Mouse (Mus musculus) intestine, embryonic 14.5 days (tissue): ENCODE measurements around the gene Lrig1. TPM values are rescaled to one million over a fixed set of nuclear protein-coding genes. Genes with fewer than 3 reads are reported as not detected.

Experiments
- ATAC-seq: fragments of 200-750 bp; cut with Nextera tagmentation; replicated peaks from 2 replicates; pipeline ENCODE4 v1.8.0; 2017; ENCODE audit warnings: low read depth, moderate number of reproducible peaks, moderate TSS enrichment, moderate library complexity; ENCODE audit not compliant: low FRiP score, low TSS enrichment
- DNase-seq: peaks from one replicate; pipeline ENCODE4 v3.0.0-alpha.2; 2018; ENCODE audit warnings: low spot score
- H3K27ac ChIP-seq: fragments of 300-500 bp; sonication (generic); 2 replicates; pipeline ENCODE4 v1.5.1; 2014; ENCODE audit warnings: low read depth, mild to moderate bottlenecking, control low read depth
- H3K27me3 ChIP-seq: fragments of 300-500 bp; sonication (generic); replicated peaks from 2 replicates; pipeline ENCODE4 v1.6.1; 2014; ENCODE audit warnings: low read length, control low read depth; ENCODE audit not compliant: control insufficient read depth, insufficient read depth
- H3K36me3 ChIP-seq: fragments of 300-500 bp; sonication (generic); 2 replicates; pipeline ENCODE4 v1.6.1; 2014; ENCODE audit warnings: low read length, control low read depth; ENCODE audit not compliant: control insufficient read depth, insufficient read depth
- H3K4me1 ChIP-seq: fragments of 300-500 bp; sonication (generic); replicated peaks from 2 replicates; pipeline ENCODE4 v1.6.1; 2014; ENCODE audit warnings: low read length, control low read depth, mixed read lengths; ENCODE audit not compliant: control insufficient read depth, insufficient read depth
- H3K4me2 ChIP-seq: fragments of 300-500 bp; sonication (generic); 2 replicates; pipeline ENCODE4 v1.6.1; 2014; ENCODE audit warnings: low read length
- H3K4me3 ChIP-seq: fragments of 300-500 bp; sonication (generic); 2 replicates; pipeline ENCODE4 v1.5.1; 2014; ENCODE audit warnings: low read depth, low read length, control low read depth, mixed read lengths
- H3K9ac ChIP-seq: fragments of 300-500 bp; sonication (generic); 2 replicates; pipeline ENCODE4 v1.6.1; 2014; ENCODE audit warnings: mild to moderate bottlenecking, low read length
- H3K9me3 ChIP-seq: fragments of 300-500 bp; sonication (generic); 2 replicates; pipeline ENCODE4 v1.6.1; 2016; ENCODE audit warnings: low read length, control low read depth; ENCODE audit not compliant: control insufficient read depth
- WGBS: fragments of 180-500 bp; shearing (Covaris S2); extraction: QIAGEN DNeasy Blood & Tissue Kit; methylation state at CpG from one replicate; pipeline ENCODE4 v1.1.7; 2014; 5-methylcytosine and 5-hydroxymethylcytosine counted together
- polyA plus RNA-seq: library from polyadenylated mRNA; unstranded; fragments of >200 nt; fragmentation: Nextera tagmentation; extraction: Ambion mirVana; gene quantifications from 2 replicates; pipeline ENCODE4 v1.2.1, GENCODE M21; 2014

Gene Lrig1
- polyA plus RNA-seq, 1 experiment from 2014 or later, result 32.8 TPM

DNA sequence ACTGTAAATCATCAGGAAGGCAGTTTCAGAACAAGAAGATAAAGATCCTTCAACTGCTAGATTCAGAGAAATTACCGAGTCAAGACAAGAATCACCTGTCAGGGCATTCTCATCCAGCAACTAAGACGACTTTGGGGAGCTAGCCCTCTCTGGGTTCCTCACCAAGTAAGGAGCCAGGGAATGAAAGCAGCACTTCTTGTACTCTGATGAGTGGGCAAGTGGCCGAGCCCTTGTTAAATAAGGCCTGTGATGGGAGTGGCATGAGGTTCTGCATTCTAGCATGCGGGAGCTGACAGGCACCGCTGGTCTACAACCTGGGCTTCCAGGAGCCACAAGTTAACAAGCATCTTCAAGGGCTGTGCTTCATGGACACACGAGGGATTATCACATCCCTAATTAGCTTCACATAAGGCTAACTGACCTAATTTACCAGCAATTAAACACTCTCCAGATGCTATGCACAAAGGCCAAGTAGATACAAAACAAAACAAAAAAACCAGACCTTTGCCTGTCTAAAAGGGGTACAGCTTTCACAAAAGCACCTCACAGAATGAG is 47.2 kb downstream of the Lrig1 start:
- peaks cover 33% of the 10 kb centered on the region for H3K36me3 ChIP-seq
- H3K4me2 ChIP-seq, result no peak overlapping the region
- H3K4me3 ChIP-seq, result no peak overlapping the region
- H3K9me3 ChIP-seq, result no peaks in the 10 kb centered on the region
- H3K9ac ChIP-seq, result no peak overlapping the region
- whole genome bisulfite sequencing, result 62% methylated on average over 6 of the region's 6 CpGs
- no peak overlapping the region for H3K27ac ChIP-seq
- H3K4me1 ChIP-seq, result peaks cover 40% of the 10 kb centered on the region
- H3K27me3 ChIP-seq, result no peaks in the 10 kb centered on the region
- ATAC-seq (no peak), DNase-seq (no peak)

DNA sequence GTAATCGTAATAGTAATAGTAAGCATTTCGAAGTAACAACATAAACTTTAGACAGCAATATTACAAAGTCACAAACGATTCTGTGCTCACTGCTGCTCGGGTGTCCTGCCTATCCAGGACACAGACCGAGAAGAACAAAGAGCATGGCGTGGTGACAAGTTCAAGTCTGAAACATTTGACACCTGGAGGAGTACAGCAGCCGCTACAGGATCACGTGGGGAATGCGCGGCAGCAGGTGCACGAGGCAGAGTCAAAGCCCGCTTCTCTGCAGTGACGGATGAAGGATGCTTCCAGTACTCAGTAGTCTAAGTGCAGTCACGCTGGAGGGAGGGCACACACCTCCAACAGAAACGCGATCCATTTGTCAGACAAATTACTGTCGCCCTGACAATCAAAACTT is 48.4 kb downstream of the Lrig1 start:
- no peaks in the 10 kb centered on the region for H3K27me3 ChIP-seq
- H3K4me1 ChIP-seq, result peaks cover 40% of the 10 kb centered on the region
- no peak overlapping the region for H3K4me2 ChIP-seq
- H3K9me3 ChIP-seq, result no peaks in the 10 kb centered on the region
- WGBS, result 81% methylated on average over 17 of the region's 17 CpGs
- H3K36me3 ChIP-seq, result peaks cover 38% of the 10 kb centered on the region
- no peak overlapping the region for H3K4me3 ChIP-seq
- H3K27ac ChIP-seq, result no peak overlapping the region
- no peak overlapping the region for H3K9ac ChIP-seq
- DNase-seq, result no peak
- ATAC-seq, result no peak

- Histone ChIP-seq H3K9ac (no peak overlapping the region), H3K27ac (no peak overlapping the region), H3K4me3 (no peak overlapping the region), H3K36me3 (peaks cover 29% of the 10 kb centered on the region), H3K9me3 (no peaks in the 10 kb centered on the region), H3K4me1 (peaks cover 42% of the 10 kb centered on the region), H3K27me3 (no peaks in the 10 kb centered on the region), H3K4me2 (no peak overlapping the region)
- 92% methylated on average over 1 of the region's 1 CpGs for WGBS
- no peak for ATAC-seq
- no peak for DNase-seq
Measured at GRCm38 (mm10) chr6:94649637-94650036, 50.3 kb downstream of the Lrig1 start.

GRCm38 (mm10) chr6:94648496-94648895 is 51.5 kb downstream of the Lrig1 start:
- Histone ChIP-seq H3K4me1 (peaks cover 42% of the 10 kb centered on the region), H3K9ac (no peak overlapping the region), H3K36me3 (peaks cover 18% of the 10 kb centered on the region; the same call in 1 of the 2 replicates), H3K4me3 (no peak overlapping the region), H3K4me2 (no peak overlapping the region), H3K27ac (peak overlapping the region; percentile 34), H3K27me3 (no peaks in the 10 kb centered on the region), H3K9me3 (no peaks in the 10 kb centered on the region)
- DNase-seq (no peak), ATAC-seq (no peak)
- 48% methylated on average over 4 of the region's 4 CpGs for WGBS

GRCm38 (mm10) chr6:94647574-94648430 is 52.2 kb downstream of the Lrig1 start:
- Histone ChIP-seq H3K27me3 (no peaks in the 10 kb centered on the region), H3K27ac (peak overlapping the region; percentile 34), H3K4me1 (peaks cover 42% of the 10 kb centered on the region), H3K9ac (no peak overlapping the region), H3K36me3 (peaks cover 11% of the 10 kb centered on the region; the same call in 1 of the 2 replicates), H3K9me3 (no peaks in the 10 kb centered on the region), H3K4me2 (0 out of 2 replicates have a peak overlapping the region, but pooled peaks have one; percentile 1), H3K4me3 (no peak overlapping the region)
- peak; percentile 56 for ATAC-seq
- DNase-seq, result no peak
- WGBS, result 21% methylated on average over 10 of the region's 10 CpGs

GRCm38 (mm10) chr6:94646902-94647301 is 53.1 kb downstream of the Lrig1 start:
- H3K9me3 ChIP-seq, result no peaks in the 10 kb centered on the region
- DNase-seq, result no peak
- no peak for ATAC-seq
- 79% methylated on average over 6 of the region's 6 CpGs for WGBS
- H3K4me3 ChIP-seq, result no peak overlapping the region
- H3K9ac ChIP-seq, result no peak overlapping the region
- no peak overlapping the region for H3K4me2 ChIP-seq
- H3K4me1 ChIP-seq, result peaks cover 42% of the 10 kb centered on the region
- H3K27ac ChIP-seq, result no peak overlapping the region
- no peaks in the 10 kb centered on the region for H3K27me3 ChIP-seq
- peaks cover 4% of the 10 kb centered on the region; the same call in 1 of the 2 replicates for H3K36me3 ChIP-seq

- Histone ChIP-seq H3K27ac (no peak overlapping the region), H3K4me2 (no peak overlapping the region), H3K9me3 (no peaks in the 10 kb centered on the region), H3K4me1 (peaks cover 42% of the 10 kb centered on the region), H3K4me3 (no peak overlapping the region), H3K27me3 (no peaks in the 10 kb centered on the region), H3K36me3 (peaks cover 4% of the 10 kb centered on the region; the same call in 1 of the 2 replicates), H3K9ac (no peak overlapping the region)
- no peak for ATAC-seq
- WGBS, result 70% methylated on average over 6 of the region's 6 CpGs
- DNase-seq, result no peak
Measured at GRCm38 (mm10) chr6:94646274-94646863, 53.6 kb downstream of the Lrig1 start.

DNA sequence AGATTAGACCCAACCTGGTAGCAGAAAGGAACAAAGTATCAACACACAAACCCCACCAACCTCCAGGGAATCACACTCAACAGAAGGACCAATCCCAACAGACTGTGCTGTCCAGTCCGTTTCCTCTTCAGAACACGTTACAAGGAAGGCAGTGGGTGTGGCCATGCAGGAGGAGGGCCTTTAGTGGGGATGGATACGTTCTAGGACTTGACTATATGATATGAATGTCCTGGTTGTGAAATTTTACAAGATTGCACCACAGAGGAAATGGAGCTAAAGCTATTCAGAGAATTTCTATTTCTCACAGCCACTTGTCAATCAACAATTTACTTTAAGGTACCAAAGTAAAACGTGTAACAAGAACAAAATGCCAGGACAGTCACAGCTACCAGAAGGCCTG is 54.2 kb downstream of the Lrig1 start:
- WGBS, result 46% methylated on average over 4 of the region's 4 CpGs
- Histone ChIP-seq H3K4me1 (peaks cover 43% of the 10 kb centered on the region), H3K9ac (no peak overlapping the region), H3K9me3 (no peaks in the 10 kb centered on the region), H3K27me3 (no peaks in the 10 kb centered on the region), H3K4me3 (no peak overlapping the region), H3K4me2 (no peak overlapping the region), H3K27ac (no peak overlapping the region), H3K36me3 (peaks cover 4% of the 10 kb centered on the region; the same call in 1 of the 2 replicates)
- DNase-seq (no peak), ATAC-seq (no peak)
